Comparison of ENCODE assay signal across 9 mouse cellular contexts in genomic region chr14:79768996-79769395, GRCm38 (mm10). TPM values are rescaled to one million over a fixed set of nuclear protein-coding genes. Genes with fewer than 3 reads are reported as not detected.
DNase-seq lines count a peak whose midpoint lies in the region; ATAC-seq lines count a peak whose summit lies in the region.
"Had no signal": no experiment of that assay in that cellular context is flagged by ENCODE, and none has a peak within 500 bp of the region (broad histone marks: within the 10 kb centered on the region; RNA-seq: fewer than 3 reads in every experiment).

No protein-coding gene starts in this region.

- ATAC-seq in kidney, embryonic 16.5 days (ENCODE audit: low FRiP score, low TSS enrichment) = no peak; the same call in 1 of the 2 replicates
- no peak for ATAC-seq in neural tube, embryonic 12.5 days (ENCODE audit: low FRiP score, low read depth)
- ATAC-seq in frontal cortex, adult (ENCODE audit: low TSS enrichment) = no peak

- H3K4me3 ChIP-seq in forebrain, embryonic 10.5 days = peak overlapping the region; percentile 54
- peak overlapping the region; percentile 33 for H3K4me3 ChIP-seq in kidney, embryonic 16.5 days (ENCODE audit: low read length)
- peak overlapping the region; percentile 57 for H3K4me3 ChIP-seq in neural tube, embryonic 12.5 days

- H3K9ac ChIP-seq in kidney, embryonic 16.5 days (replicated peaks; ENCODE audit: low read length) = no peak overlapping the region
- H3K9ac ChIP-seq in neural tube, embryonic 12.5 days = peak overlapping the region; percentile 73

- WGBS in forebrain, embryonic 10.5 days = 7% methylated on average over 30 of the region's 30 CpGs
- 6% methylated on average over 30 of the region's 30 CpGs for WGBS in kidney, embryonic 16.5 days
- 4% methylated on average over 30 of the region's 30 CpGs for WGBS in neural tube, embryonic 12.5 days

- H3K27me3 ChIP-seq in forebrain, embryonic 10.5 days (ENCODE audit: poor library complexity, severe bottlenecking) = peaks cover 98% of the 10 kb centered on the region
- H3K27me3 ChIP-seq in kidney, embryonic 16.5 days (ENCODE audit: insufficient read depth, low read length) = peaks cover 73% of the 10 kb centered on the region
- peaks cover 65% of the 10 kb centered on the region for H3K27me3 ChIP-seq in neural tube, embryonic 12.5 days (replicated peaks)

- peaks cover 72% of the 10 kb centered on the region for H3K4me1 ChIP-seq in forebrain, embryonic 10.5 days
- H3K4me1 ChIP-seq in kidney, embryonic 16.5 days (ENCODE audit: insufficient read depth, low read length) = peaks cover 32% of the 10 kb centered on the region
- H3K4me1 ChIP-seq in neural tube, embryonic 12.5 days = peaks cover 53% of the 10 kb centered on the region

- no peaks in the 10 kb centered on the region for H3K9me3 ChIP-seq in forebrain, embryonic 10.5 days
- no peaks in the 10 kb centered on the region for H3K9me3 ChIP-seq in kidney, embryonic 16.5 days (ENCODE audit: low read length)
- H3K9me3 ChIP-seq in neural tube, embryonic 12.5 days = no peaks in the 10 kb centered on the region

- peak; percentile 27 for DNase-seq in layer of hippocampus, adult 11-12 months (ENCODE audit: low spot score)
- DNase-seq in layer of hippocampus, adult 9-10 months (ENCODE audit: low spot score) = no peak
- peak; percentile 64 for DNase-seq in adrenal gland, postnatal 10 days
- peak; percentile 46 for DNase-seq in forebrain, embryonic 10.5 days (ENCODE audit: extremely low spot score, low spot score)
- no peak for DNase-seq in urinary bladder, postnatal 25 days (ENCODE audit: low spot score)

- H3K27ac ChIP-seq in forebrain, embryonic 10.5 days = no peak overlapping the region
- H3K27ac ChIP-seq in kidney, embryonic 16.5 days (ENCODE audit: low read length) = no peak overlapping the region
- no peak overlapping the region for H3K27ac ChIP-seq in neural tube, embryonic 12.5 days

- peak overlapping the region; percentile 74 for H3K4me2 ChIP-seq in kidney, embryonic 16.5 days (replicated peaks; ENCODE audit: low read depth, low read length)
- H3K4me2 ChIP-seq in neural tube, embryonic 12.5 days (replicated peaks) = peak overlapping the region; percentile 79

- no peaks in the 10 kb centered on the region for H3K36me3 ChIP-seq in forebrain, embryonic 10.5 days (replicated peaks)
- no peaks in the 10 kb centered on the region for H3K36me3 ChIP-seq in kidney, embryonic 16.5 days (ENCODE audit: insufficient read depth, low read length)
- no peaks in the 10 kb centered on the region for H3K36me3 ChIP-seq in neural tube, embryonic 12.5 days

RNA-seq across cellular contexts. Expression of gene Pcdh8, which starts 2.1 kb away (rescaled TPM):
- total RNA-seq in adrenal gland, postnatal 10 days (2021) = under 1 TPM in 1 of 2 experiments, not detected in 1; 0.06 TPM
- polyA plus RNA-seq in forebrain, embryonic 10.5 days (2016; fragmentation: Nextera tagmentation; extraction: Ambion mirVana) = 3.7 and 4.1 TPM in 2 replicates
- polyA plus RNA-seq in kidney, embryonic 16.5 days (2015; fragmentation: Nextera tagmentation; extraction: Ambion mirVana) = 1.6 and 1.9 TPM in 2 replicates
- 40.6 and 43.8 TPM in 2 replicates for polyA plus RNA-seq in neural tube, embryonic 12.5 days (2016; fragmentation: Nextera tagmentation; extraction: Ambion mirVana)
- total RNA-seq: hematopoietic stem cell, adult 5-6 weeks had no signal

Comparison
In these comparisons a context has a peak if more than half of its experiments do, and no peak if none do; other contexts are left out.
1. DNase-seq: peak in layer of hippocampus, adult 11-12 months (single experiment), adrenal gland, postnatal 10 days (single experiment) and forebrain, embryonic 10.5 days (single experiment); none in layer of hippocampus, adult 9-10 months (single experiment) and urinary bladder, postnatal 25 days (single experiment).
2. Peak in every context shown above with its lines, with median percentiles within 50 percentile points of each other: H3K4me3 ChIP-seq.